Mouse (Mus musculus) midbrain, embryonic 14.5 days (tissue): ENCODE measurements at regions not wholly inside any gene's neighbourhood (a gene's known extent, or its start where the extent isn't known, plus 50 kb on each side); places are given as distances from the start of the nearest gene placed in this dataset.

Experiments
- ATAC-seq: fragments of 200-750 bp; cut with Nextera tagmentation; 2 replicates; pipeline ENCODE4 v1.8.0; 2017; ENCODE audit warnings: moderate number of reproducible peaks, moderate library complexity; ENCODE audit not compliant: low FRiP score, low TSS enrichment
- DNase-seq: peaks from one replicate; pipeline ENCODE4 v3.0.0-alpha.2; 2015
- H3K27ac ChIP-seq: fragments of 300-500 bp; sonication (generic); replicated peaks from 2 replicates; pipeline ENCODE4 v1.5.1; 2014; ENCODE audit warnings: mild to moderate bottlenecking, low read depth, low read length, moderate library complexity
- H3K27me3 ChIP-seq: fragments of 300-500 bp; sonication (generic); 2 replicates; pipeline ENCODE4 v1.6.1; 2014; ENCODE audit warnings: low read length, control low read depth, mixed read lengths; ENCODE audit not compliant: control insufficient read depth, insufficient read depth
- H3K36me3 ChIP-seq: fragments of 300-500 bp; sonication (generic); 2 replicates; pipeline ENCODE4 v1.6.1; 2014; ENCODE audit warnings: low read length, control low read depth; ENCODE audit not compliant: control insufficient read depth, insufficient read depth
- H3K4me1 ChIP-seq: fragments of 300-500 bp; sonication (generic); 2 replicates; pipeline ENCODE4 v1.6.1; 2014; ENCODE audit warnings: mild to moderate bottlenecking, antibody characterized with exemption, low read length, control low read depth; ENCODE audit not compliant: control insufficient read depth, insufficient read depth
- H3K4me2 ChIP-seq: fragments of 300-500 bp; sonication (generic); 2 replicates; pipeline ENCODE4 v1.6.1; 2014; ENCODE audit warnings: mild to moderate bottlenecking, low read length, moderate library complexity
- H3K4me3 ChIP-seq: fragments of 300-500 bp; sonication (generic); replicated peaks from 2 replicates; pipeline ENCODE4 v1.5.1; 2014; ENCODE audit warnings: low read depth, low read length
- H3K9ac ChIP-seq: fragments of 300-500 bp; sonication (generic); replicated peaks from 2 replicates; pipeline ENCODE4 v1.6.1; 2014; ENCODE audit warnings: mild to moderate bottlenecking, low read length, moderate library complexity
- H3K9me3 ChIP-seq: fragments of 300-500 bp; sonication (generic); 2 replicates; pipeline ENCODE4 v1.6.1; 2016; ENCODE audit warnings: low read length, control low read depth, mixed read lengths; ENCODE audit not compliant: control insufficient read depth
- WGBS: fragments of 180-500 bp; shearing (Covaris S2); extraction: QIAGEN DNeasy Blood & Tissue Kit; methylation state at CpG from one replicate; pipeline ENCODE4 v1.1.7; 2014; 5-methylcytosine and 5-hydroxymethylcytosine counted together

DNA sequence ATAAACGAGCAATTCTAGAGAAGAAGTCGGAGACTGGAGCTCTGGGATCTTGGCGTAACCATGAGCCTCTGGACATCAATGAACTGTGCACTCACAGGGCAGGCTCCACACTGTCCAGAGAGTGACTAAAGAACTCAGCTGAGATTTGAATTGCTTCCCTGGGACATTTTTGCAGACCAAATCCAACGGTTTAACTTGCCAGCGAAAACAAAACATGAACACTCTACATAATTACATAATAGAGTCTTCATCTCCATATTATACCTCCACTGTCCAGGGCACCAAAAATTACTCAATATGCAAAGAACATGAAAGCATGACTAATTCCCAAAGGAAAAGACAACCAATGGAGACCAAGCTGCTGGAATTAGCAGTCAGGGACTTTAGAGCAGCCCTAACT, 119.9 kb upstream of the Mrps22 start:
- Histone ChIP-seq H3K27me3 (no peaks in the 10 kb centered on the region), H3K4me1 (no peaks in the 10 kb centered on the region), H3K9me3 (no peaks in the 10 kb centered on the region), H3K27ac (no peak overlapping the region), H3K4me2 (no peak overlapping the region), H3K36me3 (no peaks in the 10 kb centered on the region), H3K9ac (no peak overlapping the region), H3K4me3 (no peak overlapping the region)
- WGBS: 88% methylated on average over 5 of the region's 5 CpGs
- no peak for DNase-seq
- ATAC-seq: no peak

DNA sequence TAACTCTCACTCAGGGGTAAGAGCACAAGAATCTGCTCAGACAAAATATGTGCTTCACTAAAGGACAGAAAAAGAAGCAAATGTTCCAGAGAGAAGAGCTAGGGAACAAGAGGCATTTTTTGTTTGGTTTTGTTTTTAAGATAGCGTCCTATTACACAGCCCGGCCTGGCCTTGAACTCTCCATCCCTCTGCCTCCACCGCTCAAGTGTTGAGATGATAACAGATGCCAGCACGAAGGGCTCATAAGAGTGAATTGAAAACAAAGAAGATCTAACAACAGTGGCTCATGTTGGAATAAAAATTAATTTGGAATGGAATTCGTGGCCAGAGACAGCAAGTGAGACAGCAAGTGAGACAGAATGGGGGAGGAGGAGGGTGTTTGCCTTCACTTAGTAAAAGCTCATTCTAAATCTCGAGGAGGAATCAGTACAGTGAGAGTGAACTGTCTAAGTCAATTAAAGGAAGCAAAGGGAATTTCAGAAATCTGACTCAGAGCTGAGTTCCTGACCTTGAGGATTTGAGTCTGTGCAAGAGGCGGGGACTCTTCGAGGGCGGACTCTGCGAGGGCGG, 116.3 kb upstream of the Mrps22 start:
- H3K4me3 ChIP-seq: no peak overlapping the region
- no peak overlapping the region for H3K27ac ChIP-seq
- no peaks in the 10 kb centered on the region for H3K4me1 ChIP-seq
- no peak overlapping the region for H3K4me2 ChIP-seq
- 86% methylated on average over 11 of the region's 11 CpGs for WGBS
- H3K9ac ChIP-seq: no peak overlapping the region
- no peaks in the 10 kb centered on the region for H3K27me3 ChIP-seq
- ATAC-seq: no peak
- H3K36me3 ChIP-seq: no peaks in the 10 kb centered on the region
- DNase-seq: no peak
- H3K9me3 ChIP-seq: no peaks in the 10 kb centered on the region

DNA sequence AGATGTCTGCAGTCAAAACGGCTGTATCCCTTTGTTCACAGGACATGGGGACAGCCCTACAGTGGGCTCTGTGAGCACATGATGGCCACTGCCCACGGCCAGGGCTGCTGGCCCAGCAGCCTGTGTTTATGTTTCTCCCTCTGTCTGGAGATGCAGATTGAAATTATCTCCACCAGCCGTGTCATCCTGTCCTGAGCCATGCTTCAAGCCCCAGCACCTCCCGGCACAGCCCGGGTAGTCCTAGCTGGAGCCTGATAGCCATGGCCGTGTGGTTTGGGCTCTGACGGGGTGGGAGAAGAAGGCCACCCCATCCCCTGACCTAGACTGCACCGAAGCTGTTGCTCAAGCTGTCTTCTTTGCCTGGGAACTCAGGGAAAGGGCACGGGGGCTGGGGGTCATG, 113.2 kb upstream of the Mrps22 start:
- Histone ChIP-seq H3K4me3 (no peak overlapping the region), H3K27ac (no peak overlapping the region)
- no peak for ATAC-seq

GRCm38 (mm10) chr9:98712826-98713225, 111.4 kb upstream of the Mrps22 start:
- WGBS: 94% methylated on average over 7 of the region's 7 CpGs
- Histone ChIP-seq H3K9ac (no peak overlapping the region), H3K4me2 (no peak overlapping the region), H3K4me3 (no peak overlapping the region), H3K27ac (no peak overlapping the region), H3K4me1 (no peaks in the 10 kb centered on the region), H3K9me3 (no peaks in the 10 kb centered on the region), H3K36me3 (no peaks in the 10 kb centered on the region), H3K27me3 (no peaks in the 10 kb centered on the region)
- DNase-seq: no peak
- ATAC-seq: no peak

More for the DNA sequence above, 113.2 kb upstream of the Mrps22 start:
- H3K4me1 ChIP-seq: no peaks in the 10 kb centered on the region
- no peaks in the 10 kb centered on the region for H3K36me3 ChIP-seq
- H3K9ac ChIP-seq: no peak overlapping the region
- no peaks in the 10 kb centered on the region for H3K9me3 ChIP-seq
- no peak overlapping the region for H3K4me2 ChIP-seq
- H3K27me3 ChIP-seq: no peaks in the 10 kb centered on the region
- no peak for DNase-seq
- WGBS: 90% methylated on average over 9 of the region's 9 CpGs

DNA sequence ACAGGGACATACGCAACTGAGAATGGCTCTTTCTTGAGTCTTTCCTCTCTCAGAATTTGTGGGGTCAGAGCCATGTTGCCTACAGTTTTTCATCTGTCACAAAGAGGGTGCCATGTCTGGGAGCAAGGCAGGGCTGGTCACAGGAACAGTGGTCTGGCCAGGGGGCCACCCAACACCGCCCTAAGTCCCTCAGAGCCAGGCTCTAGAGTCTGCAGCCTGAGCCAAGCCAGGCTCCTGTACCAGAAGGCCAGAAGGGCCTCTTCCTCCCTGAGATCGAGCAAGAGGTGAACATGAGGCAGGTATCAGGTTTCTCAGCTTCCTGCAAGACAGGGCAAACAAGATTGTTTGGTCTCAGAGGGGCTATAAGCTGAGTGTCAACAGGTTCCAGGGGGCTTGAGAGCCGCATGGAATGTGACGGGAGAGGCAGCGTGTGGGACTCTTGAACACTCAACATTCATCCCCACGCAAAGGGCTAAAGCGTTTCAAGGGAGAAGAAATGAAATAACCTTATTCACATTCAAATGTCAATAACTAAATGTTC, 110.6 kb upstream of the Mrps22 start:
- no peak for DNase-seq

GRCm38 (mm10) chr9:98710155-98710710, 108.8 kb upstream of the Mrps22 start:
- Histone ChIP-seq H3K4me3 (no peak overlapping the region), H3K4me1 (no peaks in the 10 kb centered on the region), H3K9ac (no peak overlapping the region), H3K9me3 (no peaks in the 10 kb centered on the region), H3K27ac (no peak overlapping the region), H3K27me3 (no peaks in the 10 kb centered on the region), H3K36me3 (no peaks in the 10 kb centered on the region), H3K4me2 (no peak overlapping the region)
- ATAC-seq: no peak
- WGBS: 64% methylated on average over 9 of the region's 9 CpGs
- no peak for DNase-seq

More for the DNA sequence above, 110.6 kb upstream of the Mrps22 start:
- no peaks in the 10 kb centered on the region for H3K4me1 ChIP-seq
- H3K4me3 ChIP-seq: no peak overlapping the region
- H3K27me3 ChIP-seq: no peaks in the 10 kb centered on the region
- H3K4me2 ChIP-seq: no peak overlapping the region
- 90% methylated on average over 8 of the region's 8 CpGs for WGBS
- ATAC-seq: no peak
- H3K36me3 ChIP-seq: no peaks in the 10 kb centered on the region
- H3K27ac ChIP-seq: no peak overlapping the region
- no peak overlapping the region for H3K9ac ChIP-seq
- H3K9me3 ChIP-seq: no peaks in the 10 kb centered on the region

DNA sequence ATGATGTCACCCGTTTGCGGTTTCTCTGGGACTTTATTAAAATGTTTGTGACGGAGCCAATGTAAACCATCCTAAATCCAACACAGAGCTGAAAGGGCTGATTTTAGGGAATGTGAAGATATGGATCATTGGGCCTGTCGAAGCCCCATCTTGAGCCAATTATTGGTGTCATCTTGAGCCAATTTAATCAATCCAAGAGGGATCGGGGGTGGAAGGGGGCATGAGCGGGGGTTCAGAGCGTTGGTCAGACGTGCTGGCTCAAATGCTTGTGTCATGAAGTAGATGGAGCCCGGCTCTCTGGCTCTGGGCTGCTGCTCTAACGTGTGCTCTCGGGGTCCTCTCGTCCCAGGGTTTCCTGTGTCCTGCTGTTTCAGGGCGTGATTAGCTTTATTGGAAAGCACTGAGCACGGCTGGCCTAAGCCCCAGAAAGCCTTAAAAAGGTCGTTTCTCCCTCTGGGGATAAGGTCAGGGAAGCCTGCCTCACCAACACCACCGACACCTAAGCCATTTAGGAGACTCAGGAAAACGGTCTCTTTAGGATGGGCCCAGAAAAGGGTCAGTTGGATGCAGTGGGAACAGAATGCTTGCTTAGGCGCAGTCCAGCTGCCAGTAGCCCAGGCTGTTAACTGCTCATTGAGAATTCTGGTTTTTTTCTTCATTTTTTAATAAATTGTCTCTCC, 106.7 kb upstream of the Mrps22 start:
- Histone ChIP-seq H3K27ac (no peak overlapping the region), H3K36me3 (no peaks in the 10 kb centered on the region), H3K9ac (no peak overlapping the region), H3K4me2 (no peak overlapping the region), H3K4me3 (no peak overlapping the region), H3K27me3 (no peaks in the 10 kb centered on the region), H3K4me1 (no peaks in the 10 kb centered on the region), H3K9me3 (no peaks in the 10 kb centered on the region)
- ATAC-seq (no peak), DNase-seq (no peak)
- 55% methylated on average over 18 of the region's 18 CpGs for WGBS

DNA sequence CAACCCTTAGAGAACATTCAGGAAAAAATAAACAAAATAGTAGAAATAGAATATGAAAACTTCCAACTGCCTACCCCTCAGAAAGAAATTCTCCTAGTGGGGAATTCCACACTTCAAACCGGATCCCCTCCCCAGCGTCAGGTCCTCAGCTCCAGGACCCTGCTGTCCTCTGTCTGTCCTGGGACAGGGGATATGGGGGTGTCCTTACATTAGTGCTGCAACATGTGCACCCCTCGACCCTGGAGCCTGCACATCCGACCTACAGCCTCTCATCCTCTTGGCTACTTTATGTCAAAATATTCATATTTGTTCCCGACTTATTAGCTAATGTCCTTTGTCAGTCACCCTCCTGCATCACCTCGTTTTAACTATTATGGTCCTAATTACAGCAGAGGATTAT, 106.0 kb upstream of the Mrps22 start:
- H3K27me3 ChIP-seq: no peaks in the 10 kb centered on the region

DNA sequence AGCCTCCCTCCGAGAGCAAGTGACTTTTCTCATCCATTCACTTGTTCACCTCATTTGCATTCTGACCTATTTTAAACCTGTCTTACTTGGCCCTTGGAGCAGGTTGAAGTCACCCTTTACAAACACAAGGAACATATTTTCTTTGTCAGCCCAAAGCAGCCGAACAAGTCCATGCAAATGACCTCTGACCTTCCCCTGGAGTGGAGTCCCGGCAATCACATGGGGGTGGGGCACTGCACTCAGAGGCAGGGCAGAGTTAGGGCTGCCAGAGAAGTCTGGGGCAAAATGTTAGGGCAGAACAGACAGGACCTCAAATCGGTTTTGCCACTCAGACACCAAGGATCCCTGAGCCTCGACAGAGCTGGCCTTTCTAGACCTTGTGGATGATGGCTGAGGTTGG, 102.7 kb upstream of the Mrps22 start:
- Histone ChIP-seq H3K9ac (no peak overlapping the region), H3K4me3 (no peak overlapping the region), H3K4me2 (no peak overlapping the region), H3K9me3 (no peaks in the 10 kb centered on the region), H3K36me3 (no peaks in the 10 kb centered on the region), H3K4me1 (no peaks in the 10 kb centered on the region), H3K27ac (no peak overlapping the region), H3K27me3 (no peaks in the 10 kb centered on the region)
- DNase-seq: no peak
- ATAC-seq: no peak
- 24% methylated on average over 5 of the region's 5 CpGs for WGBS

More for the DNA sequence above, 106.0 kb upstream of the Mrps22 start:
- Histone ChIP-seq H3K4me3 (no peak overlapping the region), H3K4me1 (no peaks in the 10 kb centered on the region), H3K9me3 (no peaks in the 10 kb centered on the region), H3K27ac (no peak overlapping the region), H3K4me2 (no peak overlapping the region), H3K36me3 (no peaks in the 10 kb centered on the region), H3K9ac (no peak overlapping the region)
- DNase-seq: no peak
- no peak for ATAC-seq
- WGBS: 82% methylated on average over 6 of the region's 6 CpGs
